Mouse (Mus musculus): Measurements from ENCODE around the gene Fkbp2.
A peak's percentile ranks its signal among the peaks of the same experiment; 100 is the strongest.

The Fkbp2 gene

GRCm38 (mm10) chr19:6940396-6941351 is 39.6 kb downstream of the Fkbp2 start:
- DNase-seq (ENCODE audit: extremely low spot score, low spot score) = no peak

GRCm38 (mm10) chr19:6939106-6940002 is 40.9 kb downstream of the Fkbp2 start:
- no peak for DNase-seq (ENCODE audit: extremely low spot score, low spot score)

GRCm38 (mm10) chr19:6937541-6938465 is 42.5 kb downstream of the Fkbp2 start:
- DNase-seq (ENCODE audit: extremely low spot score, low spot score) = no peak

GRCm38 (mm10) chr19:6936299-6936698 is 44.0 kb downstream of the Fkbp2 start:
- no peak for DNase-seq (ENCODE audit: extremely low spot score, low spot score)

- peak; percentile 49 for DNase-seq (ENCODE audit: extremely low spot score, low spot score)
These were observed 45.9 kb downstream of the Fkbp2 start, which contains the start of gene Kcnk4 for GRCm38 (mm10) chr19:6934195-6934977. Gene Kcnk4 (minus strand): TSS chr19:6934515.

- DNase-seq (ENCODE audit: extremely low spot score, low spot score) = peak; percentile 40
These were observed 46.7 kb downstream of the Fkbp2 start for GRCm38 (mm10) chr19:6933436-6934194.

- no peak for DNase-seq (ENCODE audit: extremely low spot score, low spot score)
These were observed 47.2 kb downstream of the Fkbp2 start for GRCm38 (mm10) chr19:6933102-6933435.

- no peak for DNase-seq (ENCODE audit: extremely low spot score, low spot score)
These were observed 48.3 kb downstream of the Fkbp2 start for GRCm38 (mm10) chr19:6932018-6932417.

GRCm38 (mm10) chr19:6931002-6931401 is 49.3 kb downstream of the Fkbp2 start:
- DNase-seq (ENCODE audit: extremely low spot score, low spot score) = no peak

- DNase-seq (ENCODE audit: extremely low spot score, low spot score) = no peak
These were observed 52.2 kb downstream of the Fkbp2 start for GRCm38 (mm10) chr19:6928080-6928479.

Data from neural tube, embryonic 10.5 days (tissue).